Mouse (Mus musculus): ENCODE data around the gene Pla2g3. TPM values are rescaled to one million over a fixed set of nuclear protein-coding genes. Genes with fewer than 3 reads are reported as not detected.

Pla2g3 gene
- polyA plus RNA-seq, 1 experiment from 2014 or later, result 0.34 TPM

DNA sequence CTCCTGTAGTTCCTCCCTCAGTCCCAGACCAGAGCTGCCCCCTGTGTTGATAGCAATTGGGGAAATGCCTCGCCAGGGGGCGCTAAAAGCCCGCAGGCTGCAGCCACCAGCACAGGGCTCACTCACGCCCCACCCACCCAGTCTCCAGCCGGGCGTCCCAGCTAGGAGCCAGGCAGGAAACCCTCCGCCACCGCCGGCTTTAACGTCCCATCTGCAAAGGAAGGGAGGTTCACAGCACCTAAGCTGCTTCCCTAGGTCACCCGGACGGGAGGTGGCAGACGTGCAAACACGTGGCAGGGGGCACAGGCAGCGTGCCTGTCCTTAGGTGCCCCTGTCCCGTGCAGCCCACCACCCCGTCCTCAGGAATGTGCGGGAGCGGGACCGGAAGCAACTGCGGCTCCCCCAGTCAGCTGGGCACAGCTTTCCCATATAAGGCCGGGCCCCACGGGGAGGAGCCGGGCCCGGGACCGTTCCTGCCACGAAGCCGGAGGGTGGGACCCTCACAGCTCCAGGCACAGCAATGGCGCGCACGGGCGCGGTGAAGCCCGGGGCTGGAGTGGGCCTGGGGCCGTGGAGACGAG is 47.4 kb downstream of the Pla2g3 start:
- WGBS, result under 1% methylated on average over 36 of the region's 36 CpGs
- Histone ChIP-seq H3K4me3 (ENCODE audit: control insufficient read depth in 1 of 2, insufficient read depth in 1 of 2, low read depth in 1 of 2, low read length in 2 of 2) (peak overlapping the region; percentile 64 to 85), H3K27ac (replicated peaks in 1 of 2; ENCODE audit: control insufficient read depth in 1 of 2, insufficient read depth in 1 of 2, low read depth in 2 of 2, low read length in 2 of 2) (peak overlapping the region; percentile 97 to 99), H3K27me3 (ENCODE audit: control insufficient read depth, insufficient read depth, low read length) (no peaks in the 10 kb centered on the region), H3K9me3 (ENCODE audit: control insufficient read depth, low read length) (no peaks in the 10 kb centered on the region), H3K4me1 (ENCODE audit: control insufficient read depth in 2 of 2, insufficient read depth in 2 of 2, low read length in 2 of 2) (peaks cover 18 to 32% of the 10 kb centered on the region in 2 experiments), H3K4me2 (ENCODE audit: low read length) (peak overlapping the region; percentile 66), H3K36me3 (ENCODE audit: control insufficient read depth, insufficient read depth, low read length) (peaks cover 49% of the 10 kb centered on the region), H3K9ac (ENCODE audit: low read length) (peak overlapping the region; percentile 86)
- ATAC-seq (ENCODE audit: insufficient number of reproducible peaks, insufficient read depth, low FRiP score, low read depth), result peak; percentile 82

DNA sequence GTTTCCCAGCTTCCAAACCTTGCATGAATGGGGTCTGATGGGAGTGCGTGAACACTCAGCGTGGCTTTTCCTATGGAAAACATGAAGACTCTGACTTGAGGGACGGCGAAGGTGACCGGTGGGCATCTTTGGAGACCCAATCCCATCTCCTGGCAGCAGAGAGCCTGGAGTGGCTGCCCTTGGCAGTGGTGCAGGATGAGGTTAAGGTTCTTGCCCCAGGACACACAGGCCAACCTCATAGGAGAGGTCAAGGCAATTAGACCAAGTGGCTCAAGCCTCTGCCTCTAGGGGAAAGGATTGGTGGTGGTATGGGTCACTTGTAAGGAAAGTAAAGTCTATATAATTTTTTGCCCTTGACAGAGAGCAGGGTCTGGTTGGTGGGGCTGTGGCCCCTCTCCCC is 48.0 kb downstream of the Pla2g3 start:
- peak overlapping the region; percentile 64 to 85 for H3K4me3 ChIP-seq (ENCODE audit: control insufficient read depth in 1 of 2, insufficient read depth in 1 of 2, low read depth in 1 of 2, low read length in 2 of 2)
- WGBS, result 31% methylated on average over 5 of the region's 5 CpGs
- H3K9me3 ChIP-seq (ENCODE audit: control insufficient read depth, low read length), result no peaks in the 10 kb centered on the region
- peak overlapping the region; percentile 97 to 99 for H3K27ac ChIP-seq (replicated peaks in 1 of 2; ENCODE audit: control insufficient read depth in 1 of 2, insufficient read depth in 1 of 2, low read depth in 2 of 2, low read length in 2 of 2)
- peak overlapping the region; percentile 86 for H3K9ac ChIP-seq (ENCODE audit: low read length)
- peaks cover 18 to 32% of the 10 kb centered on the region in 2 experiments for H3K4me1 ChIP-seq (ENCODE audit: control insufficient read depth in 2 of 2, insufficient read depth in 2 of 2, low read length in 2 of 2)
- peaks cover 43% of the 10 kb centered on the region for H3K36me3 ChIP-seq (ENCODE audit: control insufficient read depth, insufficient read depth, low read length)
- peak overlapping the region; percentile 66 for H3K4me2 ChIP-seq (ENCODE audit: low read length)
- no peaks in the 10 kb centered on the region for H3K27me3 ChIP-seq (ENCODE audit: control insufficient read depth, insufficient read depth, low read length)
- no peak for ATAC-seq (ENCODE audit: insufficient number of reproducible peaks, insufficient read depth, low FRiP score, low read depth)

DNA sequence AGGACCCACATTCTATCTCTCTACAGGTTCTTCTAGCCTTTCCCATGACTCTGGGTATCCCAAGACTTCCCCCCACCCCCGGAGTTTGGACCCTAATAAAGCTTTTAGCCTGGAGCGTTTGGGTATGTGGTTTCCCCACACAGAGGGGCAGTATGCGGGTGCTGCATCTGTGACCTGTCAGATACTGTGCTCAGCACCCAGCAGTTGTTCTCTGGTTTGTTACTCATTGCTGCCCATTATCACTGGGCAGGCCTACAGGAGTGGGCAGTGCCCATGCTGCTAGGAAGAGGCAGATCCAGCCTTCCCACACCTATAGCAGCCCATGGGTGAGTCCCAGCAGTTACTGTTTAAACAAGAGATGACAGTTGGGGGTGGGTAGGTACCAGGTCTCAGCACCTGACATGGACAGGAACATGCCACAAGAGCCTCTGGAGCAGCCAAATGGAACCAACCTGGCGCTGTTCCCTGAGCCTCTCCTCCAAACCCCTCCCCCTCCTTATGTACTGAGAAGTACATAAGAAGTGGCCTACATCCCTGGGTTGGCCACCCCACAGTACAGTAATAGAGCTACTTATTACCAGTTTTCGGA is 48.8 kb downstream of the Pla2g3 start:
- peaks cover 35% of the 10 kb centered on the region for H3K36me3 ChIP-seq (ENCODE audit: control insufficient read depth, insufficient read depth, low read length)
- peaks cover 18 to 32% of the 10 kb centered on the region in 2 experiments for H3K4me1 ChIP-seq (ENCODE audit: control insufficient read depth in 2 of 2, insufficient read depth in 2 of 2, low read length in 2 of 2)
- H3K4me2 ChIP-seq (ENCODE audit: low read length), result peak overlapping the region; percentile 66
- H3K27ac ChIP-seq (replicated peaks in 1 of 2; ENCODE audit: control insufficient read depth in 1 of 2, insufficient read depth in 1 of 2, low read depth in 2 of 2, low read length in 2 of 2), result peak overlapping the region in 1 of 2 experiments; percentile 97; a peak in 2 of 4 replicates
- ATAC-seq (ENCODE audit: insufficient number of reproducible peaks, insufficient read depth, low FRiP score, low read depth), result no peak
- no peaks in the 10 kb centered on the region for H3K9me3 ChIP-seq (ENCODE audit: control insufficient read depth, low read length)
- 90% methylated on average over 5 of the region's 5 CpGs for WGBS
- H3K4me3 ChIP-seq (ENCODE audit: control insufficient read depth in 1 of 2, insufficient read depth in 1 of 2, low read depth in 1 of 2, low read length in 2 of 2), result peak overlapping the region in 1 of 2 experiments; percentile 64; a peak in 1 of 4 replicates
- no peaks in the 10 kb centered on the region for H3K27me3 ChIP-seq (ENCODE audit: control insufficient read depth, insufficient read depth, low read length)
- H3K9ac ChIP-seq (ENCODE audit: low read length), result peak overlapping the region; percentile 32; the same call in 1 of the 2 replicates

DNA sequence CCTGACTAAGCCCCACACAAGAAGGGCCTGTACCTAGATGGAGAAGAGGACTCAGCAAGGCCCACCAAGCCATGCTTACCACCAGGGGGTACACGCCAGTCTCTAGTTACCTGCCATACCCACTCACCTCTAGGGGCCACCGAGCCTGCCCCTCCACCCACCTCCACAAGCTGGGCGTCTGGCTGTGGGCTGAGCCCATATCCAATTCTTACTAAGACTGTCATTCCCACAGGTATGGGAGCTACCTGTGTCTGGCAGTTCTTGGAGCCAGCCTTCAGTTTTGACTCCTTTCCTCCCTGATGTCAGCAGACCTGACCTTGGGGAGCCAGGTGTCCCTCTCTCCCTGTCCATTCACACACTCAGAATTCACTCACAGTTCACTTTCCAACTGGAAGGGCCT is 49.6 kb downstream of the Pla2g3 start:
- Histone ChIP-seq H3K27ac (replicated peaks in 1 of 2; ENCODE audit: control insufficient read depth in 1 of 2, insufficient read depth in 1 of 2, low read depth in 2 of 2, low read length in 2 of 2) (no peak overlapping the region), H3K9ac (ENCODE audit: low read length) (peak overlapping the region; percentile 89; the same call in 1 of the 2 replicates), H3K9me3 (ENCODE audit: control insufficient read depth, low read length) (no peaks in the 10 kb centered on the region), H3K4me3 (ENCODE audit: control insufficient read depth in 1 of 2, insufficient read depth in 1 of 2, low read depth in 1 of 2, low read length in 2 of 2) (peak overlapping the region; percentile 64 to 89), H3K36me3 (ENCODE audit: control insufficient read depth, insufficient read depth, low read length) (peaks cover 27% of the 10 kb centered on the region), H3K27me3 (ENCODE audit: control insufficient read depth, insufficient read depth, low read length) (no peaks in the 10 kb centered on the region), H3K4me1 (ENCODE audit: control insufficient read depth in 2 of 2, insufficient read depth in 2 of 2, low read length in 2 of 2) (peaks cover 18 to 32% of the 10 kb centered on the region in 2 experiments), H3K4me2 (ENCODE audit: low read length) (peak overlapping the region; percentile 66)
- ATAC-seq (ENCODE audit: insufficient number of reproducible peaks, insufficient read depth, low FRiP score, low read depth), result no peak
- 61% methylated on average over 3 of the region's 3 CpGs for WGBS

DNA sequence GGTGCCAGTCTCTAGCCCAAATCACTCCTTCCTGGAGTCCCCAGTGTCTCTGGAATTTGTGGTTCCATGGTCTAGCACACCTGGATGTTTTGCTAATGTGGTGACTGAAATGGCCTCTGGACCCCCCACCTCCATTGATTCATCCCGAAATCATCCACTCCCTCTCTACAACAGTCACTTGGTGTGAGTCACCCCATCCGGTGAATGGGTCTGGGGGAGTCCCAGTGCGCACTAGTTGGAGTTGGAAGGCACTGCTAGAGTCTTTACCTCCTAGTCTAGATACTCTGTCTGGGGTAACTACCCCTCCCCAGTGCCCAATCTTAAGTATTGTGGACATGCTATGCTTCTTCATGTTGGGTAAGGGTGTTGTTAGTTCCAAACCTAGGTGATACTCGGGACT is 50.3 kb downstream of the Pla2g3 start:
- Histone ChIP-seq H3K4me2 (ENCODE audit: low read length) (peak overlapping the region; percentile 66), H3K27me3 (ENCODE audit: control insufficient read depth, insufficient read depth, low read length) (no peaks in the 10 kb centered on the region), H3K4me1 (ENCODE audit: control insufficient read depth in 2 of 2, insufficient read depth in 2 of 2, low read length in 2 of 2) (peaks cover 18 to 32% of the 10 kb centered on the region in 2 experiments), H3K9me3 (ENCODE audit: control insufficient read depth, low read length) (no peaks in the 10 kb centered on the region), H3K27ac (replicated peaks in 1 of 2; ENCODE audit: control insufficient read depth in 1 of 2, insufficient read depth in 1 of 2, low read depth in 2 of 2, low read length in 2 of 2) (peak overlapping the region in 1 of 2 experiments; percentile 70; a peak in 1 of 4 replicates), H3K36me3 (ENCODE audit: control insufficient read depth, insufficient read depth, low read length) (peaks cover 20% of the 10 kb centered on the region), H3K9ac (ENCODE audit: low read length) (peak overlapping the region; percentile 89), H3K4me3 (ENCODE audit: control insufficient read depth in 1 of 2, insufficient read depth in 1 of 2, low read depth in 1 of 2, low read length in 2 of 2) (peak overlapping the region; percentile 64 to 89)
- 33% methylated on average over 4 of the region's 4 CpGs for WGBS
- ATAC-seq (ENCODE audit: insufficient number of reproducible peaks, insufficient read depth, low FRiP score, low read depth), result no peak

DNA sequence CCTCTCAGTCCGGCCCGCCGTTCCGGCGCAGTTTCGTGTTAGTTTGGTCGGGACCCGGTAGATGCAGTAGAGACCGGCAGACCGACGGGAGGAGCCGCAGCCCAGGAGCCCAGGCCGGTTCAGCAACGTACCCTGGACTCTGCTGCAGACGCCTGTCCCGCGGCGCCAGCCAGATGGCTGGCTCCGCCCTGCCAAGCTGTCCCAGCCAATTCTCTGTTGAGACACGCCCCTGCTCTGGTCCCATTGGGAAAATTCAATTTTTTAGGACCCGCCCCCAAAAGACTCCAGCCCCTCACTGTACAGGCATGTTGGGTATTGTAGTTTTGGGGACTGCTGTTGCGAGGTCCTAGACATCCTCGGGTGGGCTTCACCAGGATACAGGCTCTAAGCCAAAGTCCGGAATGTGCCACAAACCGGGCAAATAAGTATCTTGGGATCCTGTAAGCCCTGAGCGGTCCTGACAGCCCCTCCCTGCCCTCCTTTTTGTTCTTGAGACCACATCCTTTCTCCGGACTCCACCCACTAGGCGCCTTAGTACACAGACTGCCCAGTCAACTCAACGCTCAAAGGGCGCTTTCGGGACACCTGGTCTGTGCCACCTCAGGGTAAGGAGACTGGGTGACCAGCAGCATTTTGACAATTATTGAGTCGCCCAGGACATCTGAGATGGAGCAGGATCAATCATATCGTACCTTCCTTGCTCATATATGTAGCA is 51.2 kb downstream of the Pla2g3 start:
- WGBS, result 3% methylated on average over 33 of the region's 33 CpGs
- peak overlapping the region; percentile 89 for H3K9ac ChIP-seq (ENCODE audit: low read length)
- peaks cover 2% of the 10 kb centered on the region; the same call in 1 of the 2 replicates for H3K9me3 ChIP-seq (ENCODE audit: control insufficient read depth, low read length)
- H3K27ac ChIP-seq (replicated peaks in 1 of 2; ENCODE audit: control insufficient read depth in 1 of 2, insufficient read depth in 1 of 2, low read depth in 2 of 2, low read length in 2 of 2), result peak overlapping the region; percentile 54 to 70
- peak overlapping the region; percentile 66 for H3K4me2 ChIP-seq (ENCODE audit: low read length)
- ATAC-seq (ENCODE audit: insufficient number of reproducible peaks, insufficient read depth, low FRiP score, low read depth), result peak; percentile 85
- H3K4me1 ChIP-seq (ENCODE audit: control insufficient read depth in 2 of 2, insufficient read depth in 2 of 2, low read length in 2 of 2), result peaks cover 18 to 32% of the 10 kb centered on the region in 2 experiments
- H3K27me3 ChIP-seq (ENCODE audit: control insufficient read depth, insufficient read depth, low read length), result no peaks in the 10 kb centered on the region
- peaks cover 12% of the 10 kb centered on the region for H3K36me3 ChIP-seq (ENCODE audit: control insufficient read depth, insufficient read depth, low read length)
- peak overlapping the region; percentile 64 to 89 for H3K4me3 ChIP-seq (ENCODE audit: control insufficient read depth in 1 of 2, insufficient read depth in 1 of 2, low read depth in 1 of 2, low read length in 2 of 2)

DNA sequence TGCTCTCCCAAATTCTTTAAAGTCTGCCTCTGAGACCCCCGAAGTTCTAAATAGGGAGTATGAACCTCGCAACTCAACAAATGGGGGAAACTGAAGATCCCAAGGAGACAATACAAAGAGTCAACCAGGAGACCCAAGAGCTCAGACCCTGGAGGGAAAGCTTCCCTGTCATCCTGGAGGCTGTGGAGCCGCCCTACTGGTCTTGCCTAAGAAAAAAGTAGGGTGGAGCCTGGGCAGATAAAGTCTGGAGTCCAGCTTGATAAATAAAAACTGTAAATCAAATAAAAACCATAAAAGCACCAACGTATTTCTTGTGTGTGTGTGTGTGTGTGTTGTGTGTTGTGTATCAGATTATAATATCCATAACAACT is 51.7 kb downstream of the Pla2g3 start:
- peak overlapping the region; percentile 66 for H3K4me2 ChIP-seq (ENCODE audit: low read length)
- ATAC-seq (ENCODE audit: insufficient number of reproducible peaks, insufficient read depth, low FRiP score, low read depth), result no peak
- H3K27ac ChIP-seq (replicated peaks in 1 of 2; ENCODE audit: control insufficient read depth in 1 of 2, insufficient read depth in 1 of 2, low read depth in 2 of 2, low read length in 2 of 2), result no peak overlapping the region
- peak overlapping the region; percentile 89 for H3K9ac ChIP-seq (ENCODE audit: low read length)
- no peaks in the 10 kb centered on the region for H3K27me3 ChIP-seq (ENCODE audit: control insufficient read depth, insufficient read depth, low read length)
- WGBS, result 73% methylated on average over 4 of the region's 4 CpGs
- peaks cover 17 to 31% of the 10 kb centered on the region in 2 experiments for H3K4me1 ChIP-seq (ENCODE audit: control insufficient read depth in 2 of 2, insufficient read depth in 2 of 2, low read length in 2 of 2)
- peaks cover 7% of the 10 kb centered on the region for H3K36me3 ChIP-seq (ENCODE audit: control insufficient read depth, insufficient read depth, low read length)
- peak overlapping the region; percentile 64 to 66 for H3K4me3 ChIP-seq (ENCODE audit: control insufficient read depth in 1 of 2, insufficient read depth in 1 of 2, low read depth in 1 of 2, low read length in 2 of 2)
- peaks cover 6% of the 10 kb centered on the region; the same call in 1 of the 2 replicates for H3K9me3 ChIP-seq (ENCODE audit: control insufficient read depth, low read length)

Measured in heart, embryonic 14.5 days (tissue).